Comparison of ENCODE assay signal across 26 mouse cellular contexts in genomic region chr2:104449191-104449590, GRCm38 (mm10). TPM values are rescaled to one million over a fixed set of nuclear protein-coding genes. Genes with fewer than 3 reads are reported as not detected.
DNase-seq lines count a peak whose midpoint lies in the region; ATAC-seq and TF ChIP-seq lines count a peak whose summit lies in the region.
"Had no signal": no experiment of that assay in that cellular context is flagged by ENCODE, and none has a peak within 500 bp of the region (broad histone marks: within the 10 kb centered on the region; RNA-seq: fewer than 3 reads in every experiment).

No protein-coding gene starts in this region.

- H3K4me1 ChIP-seq in heart, adult 2 months (ENCODE audit: control insufficient read depth, insufficient read depth, low read length), result peaks cover 24% of the 10 kb centered on the region
- H3K4me1 ChIP-seq in lung, embryonic 14.5 days (ENCODE audit: insufficient read depth), result peaks cover 6% of the 10 kb centered on the region; the same call in 1 of the 2 replicates
- H3K4me1 ChIP-seq: embryonic facial prominence, embryonic 10.5 days; kidney, embryonic 15.5 days; limb, embryonic 12.5 days; midbrain, embryonic 12.5 days had no signal

- 40% methylated on average over 1 of the region's 1 CpGs for WGBS in heart, adult 2 months
- WGBS in lung, embryonic 14.5 days, result 91% methylated on average over 1 of the region's 1 CpGs

- TF ChIP-seq EP300 in heart, adult 2 months (IDR thresholded peaks at IDR 0.05; ENCODE audit: insufficient read depth, low read depth, low read length), result no peak

- no peaks in the 10 kb centered on the region for H3K27me3 ChIP-seq in heart, adult 2 months (ENCODE audit: control insufficient read depth, insufficient read depth, low read length)
- H3K27me3 ChIP-seq in lung, embryonic 14.5 days (ENCODE audit: insufficient read depth, low read length), result no peaks in the 10 kb centered on the region
- H3K27me3 ChIP-seq in Patski, result no peaks in the 10 kb centered on the region
- H3K27me3 ChIP-seq in myocyte (ENCODE audit: control insufficient read depth, insufficient read depth, insufficient read length), result no peaks in the 10 kb centered on the region
- H3K27me3 ChIP-seq: kidney, embryonic 15.5 days; limb, embryonic 12.5 days; midbrain, embryonic 12.5 days had no signal

- H3K9me3 ChIP-seq in lung, embryonic 14.5 days (ENCODE audit: low read depth, low read length), result no peaks in the 10 kb centered on the region
- H3K9me3 ChIP-seq: embryonic facial prominence, embryonic 10.5 days; kidney, embryonic 15.5 days; limb, embryonic 12.5 days; midbrain, embryonic 12.5 days had no signal

- DNase-seq in heart, adult 2 months, result no peak
- DNase-seq in heart, adult 11 months, result no peak
- DNase-seq in lung, embryonic 14.5 days, result no peak
- no peak for DNase-seq in lung, postnatal 4 days
- no peak for DNase-seq in Patski (ENCODE audit: low read depth, low spot score)
- no peak for DNase-seq in frontal cortex, postnatal 14 days (ENCODE audit: low spot score in 2 of 2)
- DNase-seq: adrenal gland, adult 8-10 months; cerebellum, adult 11-12 months; cerebellum, postnatal 10 days; forebrain, postnatal 0 days; kidney, postnatal 36 days; layer of hippocampus, postnatal 36 days; liver, postnatal 0 days; thymus, adult 18-20 months; thymus, postnatal 36 days had no signal

- no peak for ATAC-seq in lung, embryonic 14.5 days (ENCODE audit: insufficient read depth)
- ATAC-seq in Patski, result peak; percentile 79
- ATAC-seq: activated CD4-positive, CD25-positive, alpha-beta regulatory T cell, adult 4 months; forebrain, postnatal 0 days; hindbrain, postnatal 0 days; intestine, postnatal 0 days; liver, postnatal 0 days had no signal

- CTCF ChIA-PET in Patski (lab: Charles Lee), result interaction anchor here (1.2 to 1.8 kb wide), 3 partner anchors 10 to 136 kb away, joined by 3 to 7 read pairs (median 3); no protein-coding TSS in a partner anchor

- no peak overlapping the region for H3ac ChIP-seq in myocyte (ENCODE audit: control insufficient read depth, insufficient read length)

- intact Hi-C loops in heart, adult 2 months (cut with DNase I), result loop anchor here (10.0 kb wide), 2 partner anchors 206 to 366 kb away; partner anchors contain the start of gene Qser1

- peak overlapping the region; percentile 80 for H3K27ac ChIP-seq in heart, adult 2 months
- H3K27ac ChIP-seq in lung, embryonic 14.5 days (ENCODE audit: low read depth), result peak overlapping the region; percentile 33; the same call in 1 of the 2 replicates
- H3K27ac ChIP-seq: embryonic facial prominence, embryonic 10.5 days; hindbrain, postnatal 0 days; kidney, embryonic 15.5 days; midbrain, embryonic 12.5 days had no signal

- no peak overlapping the region for H3K4me2 ChIP-seq in lung, embryonic 14.5 days
- peak overlapping the region; percentile 28 for H3K4me2 ChIP-seq in myocyte (ENCODE audit: low read depth)
- H3K4me2 ChIP-seq: kidney, embryonic 15.5 days; limb, embryonic 12.5 days; liver, embryonic 11.5 days; midbrain, embryonic 12.5 days had no signal

- TF ChIP-seq CTCF in heart, adult 2 months (IDR thresholded peaks at IDR 0.05), result no peak
- TF ChIP-seq CTCF in lung, embryonic 14.5 days (IDR thresholded peaks at IDR 0.05; ENCODE audit: low read depth), result no peak
- TF ChIP-seq CTCF in Patski (IDR thresholded peaks at IDR 0.05), result no peak

- H3K4me3 ChIP-seq in heart, adult 2 months, result no peak overlapping the region
- no peak overlapping the region for H3K4me3 ChIP-seq in lung, embryonic 14.5 days (ENCODE audit: low read depth, low read length)
- no peak overlapping the region for H3K4me3 ChIP-seq in myocyte
- H3K4me3 ChIP-seq: embryonic facial prominence, embryonic 10.5 days; kidney, embryonic 15.5 days; limb, embryonic 12.5 days; midbrain, embryonic 12.5 days had no signal

- no peak for TF ChIP-seq POLR2A in heart, adult 2 months (IDR thresholded peaks at IDR 0.05; ENCODE audit: insufficient read depth, low read depth, low read length)
- TF ChIP-seq POLR2A in myocyte (IDR thresholded peaks at IDR 0.05; ENCODE audit: insufficient read length, low read depth), result no peak

- in situ Hi-C loops in Patski (cut with MboI; ENCODE audit: low pct_unique_long_range_greater_than_20kb), result loop anchor here (5.0 kb wide), 1 partner anchor 138 kb away; no protein-coding TSS in a partner anchor

- no peak overlapping the region; the same call in 1 of the 2 replicates for H3K9ac ChIP-seq in heart, adult 2 months (ENCODE audit: low read depth, low read length)
- H3K9ac ChIP-seq in lung, embryonic 14.5 days, result no peak overlapping the region
- H3K9ac ChIP-seq: forebrain, postnatal 0 days; kidney, embryonic 15.5 days; limb, embryonic 12.5 days; liver, postnatal 0 days; midbrain, embryonic 12.5 days had no signal

- POLR2A ChIA-PET in Patski (lab: Charles Lee), result no interaction called here

- peaks cover 11% of the 10 kb centered on the region for H3K79me2 ChIP-seq in heart, adult 2 months (replicated peaks; ENCODE audit: control insufficient read depth, insufficient read depth, low read length)
- H3K79me2 ChIP-seq in myocyte (ENCODE audit: control insufficient read depth, insufficient read depth), result peaks cover 73% of the 10 kb centered on the region

- peaks cover 49% of the 10 kb centered on the region for H3K36me3 ChIP-seq in heart, adult 2 months (ENCODE audit: control insufficient read depth, insufficient read depth, low read length)
- H3K36me3 ChIP-seq in lung, embryonic 14.5 days (ENCODE audit: insufficient read depth), result no peaks in the 10 kb centered on the region
- no peaks in the 10 kb centered on the region for H3K36me3 ChIP-seq in myocyte (ENCODE audit: control insufficient read depth, insufficient read depth)
- H3K36me3 ChIP-seq: embryonic facial prominence, embryonic 10.5 days; kidney, embryonic 15.5 days; limb, embryonic 12.5 days; midbrain, embryonic 12.5 days had no signal

TF ChIP-seq in myocyte, 11 proteins besides CTCF, POLR2A, EP300 and RAD21:
- TF ChIP-seq REST (IDR thresholded peaks at IDR 0.05; ENCODE audit: insufficient read depth, insufficient read length), result no peak
- no peak for TF ChIP-seq MAX (IDR thresholded peaks at IDR 0.05; ENCODE audit: low read depth)
- TF ChIP-seq POLR2AphosphoS2 (IDR thresholded peaks at IDR 0.05; ENCODE audit: insufficient read length, low read depth), result no peak
- TF ChIP-seq E2F4 (IDR thresholded peaks at IDR 0.05; ENCODE audit: insufficient read depth), result no peak
- no peak for TF ChIP-seq USF1 (IDR thresholded peaks at IDR 0.05; ENCODE audit: low read depth)
- no peak for TF ChIP-seq CEBPB (IDR thresholded peaks at IDR 0.05; ENCODE audit: insufficient read depth, poor library complexity, severe bottlenecking)
- no peak for TF ChIP-seq MYOG (IDR thresholded peaks at IDR 0.05; ENCODE audit: control insufficient read depth in 1 of 3, insufficient read depth in 1 of 3, insufficient read length in 2 of 3, low read depth in 2 of 3)
- no peak for TF ChIP-seq TCF12 (IDR thresholded peaks at IDR 0.05; ENCODE audit: insufficient read depth, poor library complexity, severe bottlenecking)
- TF ChIP-seq TCF3 (IDR thresholded peaks at IDR 0.05; ENCODE audit: insufficient read length, low read depth), result no peak
- no peak for TF ChIP-seq SRF (IDR thresholded peaks at IDR 0.05; ENCODE audit: control insufficient read depth, insufficient read length, low read depth)
- TF ChIP-seq MYOD1 (IDR thresholded peaks at IDR 0.05; ENCODE audit: control insufficient read depth in 1 of 3, insufficient read length in 2 of 3, low read depth in 2 of 3), result no peak

RNA-seq across cellular contexts. Expression of gene D430041D05Rik, which starts 38.4 kb away (rescaled TPM):
- total RNA-seq in heart, adult 2 months (2021), result under 1 TPM; 0.05 to 0.08 TPM
- 0.02 and 0.09 TPM in 2 replicates for polyA plus RNA-seq in heart, adult 2 months (2012; rRNA removed)
- 1.3 and 1.6 TPM in 2 replicates for polyA plus RNA-seq in lung, embryonic 14.5 days (2014; fragmentation: Nextera tagmentation; extraction: Ambion mirVana)
- polyA plus RNA-seq in Patski (2021) (not detected), myocyte (2012; fragmentation: generic; extraction: Trizol) (0.60 TPM)
- total RNA-seq: megakaryocyte, adult 5-6 weeks had no signal
- polyA plus RNA-seq: small intestine, adult 2 months had no signal

RNA-seq across cellular contexts. Expression of gene Hipk3, which starts 45.1 kb away (rescaled TPM):
- total RNA-seq in heart, adult 2 months (2021), result 100 to 1,000 TPM; 206 to 229 TPM
- 66.9 and 147 TPM in 2 replicates for polyA plus RNA-seq in heart, adult 2 months (2012; rRNA removed)
- polyA plus RNA-seq in lung, embryonic 14.5 days (2014; fragmentation: Nextera tagmentation; extraction: Ambion mirVana), result 25.0 and 26.3 TPM in 2 replicates
- polyA plus RNA-seq in Patski (2021) (45.5 TPM), myocyte (2012; fragmentation: generic; extraction: Trizol) (14.3 TPM)
